Mouse (Mus musculus) small intestine, adult 2 months (tissue): ENCODE data around the gene Gm17651. TPM values are rescaled to one million over a fixed set of nuclear protein-coding genes. Genes with fewer than 3 reads are reported as not detected.
A peak's percentile ranks its signal among the peaks of the same experiment; 100 is the strongest.

Experiments
- H3K27ac ChIP-seq: fragments of 200-500 bp; 2 replicates; pipeline ENCODE4 v1.5.1; 2012; ENCODE audit warnings: low read depth, low read length, control low read depth, inconsistent platforms; ENCODE audit not compliant: insufficient read depth
- H3K27me3 ChIP-seq: fragments of 200-500 bp; 2 replicates; pipeline ENCODE4 v1.6.1; 2012; ENCODE audit warnings: mild to moderate bottlenecking, moderate library complexity, low read length, inconsistent platforms; ENCODE audit not compliant: control insufficient read depth, insufficient read depth
- H3K36me3 ChIP-seq: fragments of 200-500 bp; 2 replicates; pipeline ENCODE4 v1.6.1; 2012; ENCODE audit warnings: mild to moderate bottlenecking, low read length, control low read depth, inconsistent platforms; ENCODE audit not compliant: control insufficient read depth, insufficient read depth
- H3K4me1 ChIP-seq: fragments of 200-500 bp; 2 replicates; pipeline ENCODE4 v1.6.1; 2012; ENCODE audit warnings: low read length, inconsistent platforms, mixed read lengths; ENCODE audit not compliant: control insufficient read depth, insufficient read depth, insufficient read length
- H3K4me3 ChIP-seq: fragments of 200-500 bp; 2 replicates; pipeline ENCODE4 v1.5.1; 2012; ENCODE audit warnings: low read depth, mild to moderate bottlenecking, control low read depth, inconsistent platforms, low read length, moderate library complexity
- CTCF ChIP-seq: fragments of 200-500 bp; IDR thresholded peaks from 2 replicates; pipeline ENCODE4 v1.5.1; 2012; ENCODE audit warnings: low read depth, mild to moderate bottlenecking, control low read depth, inconsistent platforms, low read length, moderate library complexity, mixed read lengths; ENCODE audit not compliant: insufficient replicate concordance, insufficient read length; ENCODE audit errors: extremely low read depth
- POLR2A ChIP-seq: fragments of 200-500 bp; IDR thresholded peaks from 2 replicates; pipeline ENCODE4 v1.6.1; 2012; ENCODE audit warnings: low read depth, mild to moderate bottlenecking, control low read depth, inconsistent platforms, low read length, moderate library complexity
- WGBS: fragments of 180-500 bp; shearing (Covaris S2); methylation state at CpG from one replicate; pipeline ENCODE4 v1.1.7; 2018; 5-methylcytosine and 5-hydroxymethylcytosine counted together
- polyA plus RNA-seq: library from polyadenylated mRNA; depleted of rRNA; stranded (reverse); fragments of >200 nt; gene quantifications from 2 replicates; pipeline ENCODE4 v1.2.3, GENCODE M21; 2012

Gm17651 gene
- polyA plus RNA-seq, 1 experiment = not detected

DNA sequence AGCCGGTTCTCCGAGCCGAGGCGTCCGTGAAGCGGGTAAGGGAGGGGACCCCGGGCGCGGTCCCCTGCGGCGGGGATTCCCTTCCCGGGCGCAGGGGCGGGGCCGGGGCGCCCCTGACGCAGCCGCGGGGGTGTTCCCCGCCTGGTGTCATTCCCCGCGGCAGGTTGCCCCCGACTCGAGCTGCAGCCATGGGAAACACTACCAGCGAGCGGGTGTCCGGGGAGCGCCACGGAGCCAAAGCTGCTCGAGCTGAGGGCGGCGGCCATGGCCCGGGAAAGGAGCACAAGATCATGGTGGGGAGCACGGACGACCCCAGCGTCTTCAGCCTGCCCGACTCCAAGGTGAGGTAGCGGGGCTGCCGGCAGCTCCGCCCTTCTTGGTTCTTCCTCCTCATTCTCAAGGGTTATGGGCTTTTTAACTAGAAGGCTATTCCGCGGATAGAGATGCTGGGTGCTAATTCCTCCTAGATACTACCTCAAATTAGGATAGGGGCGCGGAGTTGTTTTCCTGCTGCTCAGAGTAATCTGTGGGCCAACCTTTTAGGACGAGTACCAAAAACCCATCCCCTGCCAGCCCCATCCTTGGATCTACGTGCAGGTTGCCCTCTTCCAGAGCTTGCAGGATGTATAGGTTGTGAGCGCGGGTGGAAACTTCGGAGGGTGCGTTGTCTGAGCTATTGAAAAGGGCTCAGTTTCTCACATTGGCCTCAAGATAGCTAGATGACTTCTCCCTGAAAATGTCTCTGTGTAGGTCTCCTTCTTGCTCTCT lies 15.9 kb downstream of the Gm17651 start:
- peak overlapping the region; percentile 58 for H3K27ac ChIP-seq
- TF ChIP-seq POLR2A (no peak), CTCF (no peak)
- H3K4me3 ChIP-seq = peak overlapping the region; percentile 98

DNA sequence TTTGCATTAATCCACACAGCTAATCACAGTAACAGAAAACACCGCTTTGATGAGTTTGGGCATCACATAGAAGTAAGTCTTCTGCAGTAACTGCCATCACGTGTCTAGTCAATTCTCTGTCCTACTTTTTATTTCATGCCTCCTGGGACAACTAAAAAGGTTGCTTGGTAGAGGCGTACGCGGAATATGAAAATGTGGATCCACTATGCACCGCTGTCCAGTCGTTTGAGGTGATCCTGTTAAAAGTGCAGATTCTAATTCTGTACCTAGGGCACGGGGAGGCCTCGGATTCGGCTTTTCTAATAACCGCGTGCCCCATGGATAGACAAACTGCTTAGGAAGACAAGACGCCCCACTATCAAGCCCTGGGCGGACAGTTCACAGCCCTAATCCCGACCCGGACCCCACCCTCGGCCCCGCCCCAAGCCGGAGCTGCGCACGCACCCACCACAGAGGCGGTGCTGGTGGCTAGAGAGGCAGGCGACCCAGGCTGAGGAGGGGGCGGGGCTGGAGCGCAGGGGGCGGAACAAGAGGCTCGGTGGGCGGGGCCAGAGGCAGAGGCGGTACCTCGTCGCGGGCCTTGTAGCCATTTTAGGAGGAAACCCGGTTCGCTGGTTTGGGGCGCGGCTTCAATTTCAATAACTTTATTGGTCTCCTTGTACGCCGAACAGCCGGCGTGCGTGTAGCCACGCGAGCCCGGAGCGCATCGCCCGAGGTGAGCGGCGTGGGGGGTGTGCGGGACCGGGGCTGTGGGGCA lies 16.7 kb downstream of the Gm17651 start, which contains the start of gene Prkab2:
Prkab2 (plus strand) TSS at position 539 of the 757 bp plus-strand sequence.
- 1% methylated on average over 51 of the region's 51 CpGs for WGBS
- no peaks in the 10 kb centered on the region for H3K27me3 ChIP-seq
- no peaks in the 10 kb centered on the region; the same call in 1 of the 2 replicates for H3K36me3 ChIP-seq
- TF ChIP-seq POLR2A = no peak
- no peak for TF ChIP-seq CTCF
- H3K4me3 ChIP-seq = peak within 1 kb of the TSS; percentile 98
- H3K27ac ChIP-seq = peak within 1 kb of the TSS; percentile 58
- no peaks in the 10 kb centered on the region; the same call in 1 of the 2 replicates for H3K4me1 ChIP-seq

More for the DNA sequence above, 15.9 kb downstream of the Gm17651 start:
- 1% methylated on average over 48 of the region's 50 CpGs for whole genome bisulfite sequencing
- Histone ChIP-seq H3K27me3 (no peaks in the 10 kb centered on the region), H3K36me3 (0 out of 2 replicates have a peak, but pooled peaks cover 2% of the 10 kb centered on the region), H3K4me1 (no peaks in the 10 kb centered on the region; the same call in 1 of the 2 replicates)

DNA sequence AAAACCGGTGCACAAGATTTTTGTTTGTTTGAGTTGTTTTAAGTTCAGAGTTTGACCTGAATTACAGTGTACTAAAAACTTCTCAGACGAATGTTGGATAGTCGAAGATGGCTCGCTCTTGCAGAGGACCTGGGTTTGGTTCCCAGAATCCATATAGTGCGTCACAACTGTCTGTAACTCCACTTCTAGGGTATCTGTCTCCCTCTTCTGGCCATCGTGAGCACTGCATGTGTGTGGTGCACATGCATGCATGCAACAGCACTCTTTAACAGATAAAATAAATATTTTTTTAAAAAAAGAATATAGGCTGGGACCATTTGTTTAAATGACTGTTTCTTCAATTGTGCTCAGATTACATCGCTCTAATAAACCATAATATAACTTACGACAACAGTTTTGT lies 19.6 kb downstream of the Gm17651 start:
- Histone ChIP-seq H3K36me3 (peaks cover 12% of the 10 kb centered on the region), H3K27ac (no peak overlapping the region), H3K4me3 (no peak overlapping the region), H3K4me1 (no peaks in the 10 kb centered on the region; the same call in 1 of the 2 replicates), H3K27me3 (no peaks in the 10 kb centered on the region)
- TF ChIP-seq CTCF (peak; percentile 48; the same call in 1 of the 2 replicates), POLR2A (no peak)
- 87% methylated on average over 8 of the region's 8 CpGs for WGBS

DNA sequence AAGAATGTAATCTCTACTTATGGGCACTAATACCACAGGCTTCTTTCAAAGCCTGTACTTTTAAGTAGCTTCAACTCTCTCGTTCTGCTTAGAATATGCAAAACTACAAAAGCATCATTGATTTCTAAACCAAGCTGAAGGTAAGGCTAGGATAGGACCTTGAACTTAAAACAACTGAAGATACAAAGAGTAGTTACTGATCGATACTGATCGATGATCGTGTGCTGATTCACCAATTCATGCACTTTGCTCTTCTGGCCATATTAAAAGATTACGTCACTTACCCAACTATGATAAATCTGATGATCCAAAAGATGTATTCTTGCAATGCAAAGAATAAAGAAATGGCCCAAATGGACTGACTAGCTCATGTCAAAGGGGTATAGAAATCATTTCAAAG lies 20.7 kb downstream of the Gm17651 start:
- TF ChIP-seq POLR2A (no peak), CTCF (no peak)
- Histone ChIP-seq H3K27ac (no peak overlapping the region), H3K27me3 (no peaks in the 10 kb centered on the region), H3K4me1 (no peaks in the 10 kb centered on the region; the same call in 1 of the 2 replicates), H3K4me3 (no peak overlapping the region), H3K36me3 (peaks cover 16% of the 10 kb centered on the region)
- WGBS = 79% methylated on average over 5 of the region's 5 CpGs

DNA sequence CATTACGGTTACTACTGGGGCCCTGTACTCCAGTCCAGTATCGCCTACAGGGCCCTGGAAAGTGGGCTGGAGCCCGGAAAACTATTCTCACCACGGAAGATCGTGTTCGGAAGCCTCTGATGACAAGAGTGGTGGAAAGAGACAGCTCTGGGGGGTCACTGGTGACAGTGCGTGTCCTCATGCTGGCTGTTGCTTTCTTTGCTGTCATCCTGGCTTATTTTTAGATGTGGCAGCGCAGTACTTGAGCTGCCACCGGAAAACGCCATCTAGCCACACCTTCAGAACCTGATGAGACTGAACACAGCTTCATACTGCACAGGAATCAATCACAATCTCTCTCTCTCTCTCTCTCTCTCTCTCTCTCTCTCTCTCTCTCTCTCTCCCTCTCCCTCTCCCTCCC lies 22.9 kb downstream of the Gm17651 start:
- Histone ChIP-seq H3K27me3 (no peaks in the 10 kb centered on the region), H3K4me1 (no peaks in the 10 kb centered on the region), H3K27ac (no peak overlapping the region), H3K4me3 (no peak overlapping the region), H3K36me3 (peaks cover 19% of the 10 kb centered on the region)
- TF ChIP-seq POLR2A (no peak), CTCF (no peak)
- 90% methylated on average over 10 of the region's 10 CpGs for WGBS

DNA sequence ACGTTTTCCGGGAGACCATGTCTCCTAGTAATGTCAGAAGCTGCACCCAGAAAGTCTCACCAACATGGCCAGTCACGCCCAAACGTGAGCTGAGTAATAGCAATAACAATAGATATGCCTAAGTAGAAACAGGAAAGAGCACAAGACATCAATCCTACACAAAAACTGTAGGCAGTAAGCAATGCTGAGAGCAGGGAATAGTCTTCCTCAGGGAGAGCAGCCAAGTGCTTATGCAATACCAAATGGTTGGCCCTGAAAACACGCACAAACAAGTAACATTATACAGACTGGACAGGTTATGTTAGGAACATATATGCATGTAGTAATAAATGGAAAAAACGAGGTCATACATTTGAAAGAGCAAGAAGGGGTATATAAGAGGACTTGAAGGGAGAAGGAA lies 25.0 kb downstream of the Gm17651 start:
- Histone ChIP-seq H3K27ac (no peak overlapping the region), H3K36me3 (peaks cover 32% of the 10 kb centered on the region), H3K4me3 (no peak overlapping the region), H3K4me1 (no peaks in the 10 kb centered on the region), H3K27me3 (no peaks in the 10 kb centered on the region)
- WGBS = 59% methylated on average over 6 of the region's 6 CpGs
- TF ChIP-seq CTCF (no peak), POLR2A (no peak)

DNA sequence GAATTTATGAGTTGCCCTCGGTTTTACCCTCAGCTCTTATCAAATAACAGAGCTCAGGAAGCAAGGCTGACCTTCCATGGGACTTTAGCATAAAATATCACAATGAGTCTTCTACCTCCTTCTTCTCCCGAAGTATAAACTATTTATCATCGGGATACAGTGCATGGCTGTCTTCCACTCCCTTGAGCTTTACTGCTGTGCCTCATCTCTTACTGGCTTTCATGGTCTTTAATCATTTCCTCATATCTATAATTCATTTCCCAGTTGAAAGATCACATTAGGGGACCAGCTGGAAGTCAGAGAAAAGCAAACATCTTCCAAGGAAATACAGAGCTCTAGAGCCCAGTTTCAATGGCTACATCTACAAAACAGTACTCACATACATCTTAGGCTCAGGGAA lies 25.5 kb downstream of the Gm17651 start:
- Histone ChIP-seq H3K27ac (no peak overlapping the region), H3K4me3 (no peak overlapping the region), H3K4me1 (no peaks in the 10 kb centered on the region), H3K36me3 (peaks cover 35% of the 10 kb centered on the region), H3K27me3 (no peaks in the 10 kb centered on the region)
- TF ChIP-seq CTCF = no peak
- TF ChIP-seq POLR2A = no peak
- WGBS = 46% methylated on average over 3 of the region's 3 CpGs
